Mouse (Mus musculus) forebrain, embryonic 13.5 days (tissue): ENCODE data around the gene Mesd. TPM values are rescaled to one million over a fixed set of nuclear protein-coding genes. Genes with fewer than 3 reads are reported as not detected.

Experiments used
- ATAC-seq: fragments of 200-750 bp; cut with Nextera tagmentation; 2 replicates; pipeline ENCODE4 v1.8.0; 2017
- H3K27ac ChIP-seq: fragments of 300-500 bp; sonication (generic); 2 replicates; pipeline ENCODE4 v1.5.1; 2015; ENCODE audit warnings: inconsistent platforms, mild to moderate bottlenecking, moderate library complexity
- H3K27me3 ChIP-seq: fragments of 300-500 bp; sonication (generic); 2 replicates; pipeline ENCODE4 v1.6.1; 2015; ENCODE audit warnings: mild to moderate bottlenecking, inconsistent platforms
- H3K36me3 ChIP-seq: fragments of 300-500 bp; sonication (generic); 2 replicates; pipeline ENCODE4 v1.6.1; 2015; ENCODE audit warnings: mild to moderate bottlenecking, inconsistent platforms; ENCODE audit not compliant: poor library complexity, severe bottlenecking
- H3K4me1 ChIP-seq: fragments of 300-500 bp; sonication (generic); 2 replicates; pipeline ENCODE4 v1.6.1; 2015; ENCODE audit warnings: inconsistent platforms
- H3K4me2 ChIP-seq: fragments of 300-500 bp; sonication (generic); 2 replicates; pipeline ENCODE4 v1.6.1; 2015; ENCODE audit warnings: inconsistent platforms, mild to moderate bottlenecking, moderate library complexity
- H3K4me3 ChIP-seq: fragments of 300-500 bp; sonication (generic); 2 replicates; pipeline ENCODE4 v1.5.1; 2015; ENCODE audit warnings: mild to moderate bottlenecking, inconsistent platforms
- H3K9ac ChIP-seq: fragments of 300-500 bp; sonication (generic); 2 replicates; pipeline ENCODE4 v1.6.1; 2015; ENCODE audit warnings: mild to moderate bottlenecking, inconsistent platforms
- H3K9me3 ChIP-seq: fragments of 300-500 bp; sonication (generic); replicated peaks from 2 replicates; pipeline ENCODE4 v1.6.1; 2016; ENCODE audit warnings: inconsistent platforms
- WGBS: fragments of 180-500 bp; shearing (Covaris S2); methylation state at CpG from one replicate; pipeline ENCODE4 v1.1.7; 2015; 5-methylcytosine and 5-hydroxymethylcytosine counted together
- polyA plus RNA-seq: library from polyadenylated mRNA; unstranded; fragments of >200 nt; fragmentation: Nextera tagmentation; extraction: Ambion mirVana; gene quantifications from 2 replicates; pipeline ENCODE4 v1.2.1, GENCODE M21; 2015

Mesd gene
- polyA plus RNA-seq, 1 experiment from 2014 or later = 68.8 TPM

DNA sequence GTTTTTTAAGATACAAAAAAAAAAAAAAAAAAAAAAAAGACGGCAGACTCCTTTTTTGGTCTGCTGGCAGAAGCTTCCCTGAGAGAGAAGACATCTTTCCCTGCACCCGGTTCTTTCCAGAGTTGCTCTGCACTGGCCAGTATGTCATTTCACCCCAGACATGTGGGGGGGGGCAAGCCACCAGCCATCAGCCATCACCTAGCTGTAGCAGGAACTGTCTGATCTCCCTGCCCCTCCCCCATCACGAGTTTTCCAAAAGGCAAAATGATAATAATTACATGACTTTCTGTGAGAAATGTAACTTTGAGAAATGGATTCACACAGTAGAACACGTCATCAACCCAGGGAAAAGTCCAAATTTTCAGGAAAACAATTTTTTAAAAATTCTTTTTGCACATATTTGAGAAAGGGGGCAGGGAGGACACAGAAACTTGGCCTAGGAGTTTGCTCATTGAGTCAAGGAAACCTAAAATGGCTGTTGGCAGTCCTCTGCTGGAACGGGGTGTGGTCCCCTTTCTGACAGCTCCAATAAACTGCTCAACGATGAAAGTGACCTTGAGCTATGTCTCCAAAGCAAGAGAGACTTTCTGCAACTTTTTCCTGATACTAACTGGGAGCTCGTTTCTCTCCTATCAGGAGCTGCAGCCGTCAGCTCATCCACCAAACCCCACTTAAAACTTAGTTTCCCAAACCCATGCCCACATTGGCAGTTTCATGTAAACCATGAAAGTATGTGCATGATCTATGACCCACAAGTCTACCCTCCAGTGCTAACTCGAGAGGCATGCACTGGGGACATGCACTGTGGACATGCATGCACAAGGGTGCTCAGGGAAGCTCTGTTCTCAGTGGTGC is 27.7 kb upstream of the Mesd start:
- whole genome bisulfite sequencing = 83% methylated on average over 9 of the region's 9 CpGs
- no peak for ATAC-seq
- Histone ChIP-seq H3K9me3 (no peaks in the 10 kb centered on the region), H3K27ac (no peak overlapping the region), H3K4me2 (no peak overlapping the region), H3K4me1 (no peaks in the 10 kb centered on the region; the same call in 1 of the 2 replicates), H3K27me3 (no peaks in the 10 kb centered on the region), H3K4me3 (no peak overlapping the region), H3K9ac (no peak overlapping the region), H3K36me3 (no peaks in the 10 kb centered on the region)

DNA sequence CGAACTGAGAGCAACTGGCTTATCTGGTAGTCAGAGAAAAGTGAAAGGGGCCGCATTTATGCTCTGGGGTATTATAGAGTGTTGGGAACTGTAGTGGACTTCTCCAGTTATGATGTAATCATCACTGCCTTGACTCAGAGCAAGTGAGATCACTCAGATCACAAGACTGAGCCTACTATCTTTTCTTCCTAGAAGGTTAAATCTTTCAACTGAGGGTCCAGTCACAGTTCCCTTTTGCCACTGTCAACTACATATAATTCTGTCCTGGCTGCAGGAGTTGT is 27.1 kb upstream of the Mesd start:
- Histone ChIP-seq H3K9me3 (no peaks in the 10 kb centered on the region), H3K4me3 (no peak overlapping the region), H3K4me1 (no peaks in the 10 kb centered on the region; the same call in 1 of the 2 replicates), H3K36me3 (no peaks in the 10 kb centered on the region), H3K27ac (no peak overlapping the region), H3K9ac (no peak overlapping the region), H3K4me2 (no peak overlapping the region), H3K27me3 (no peaks in the 10 kb centered on the region)
- 95% methylated on average over 2 of the region's 2 CpGs for WGBS
- no peak for ATAC-seq

DNA sequence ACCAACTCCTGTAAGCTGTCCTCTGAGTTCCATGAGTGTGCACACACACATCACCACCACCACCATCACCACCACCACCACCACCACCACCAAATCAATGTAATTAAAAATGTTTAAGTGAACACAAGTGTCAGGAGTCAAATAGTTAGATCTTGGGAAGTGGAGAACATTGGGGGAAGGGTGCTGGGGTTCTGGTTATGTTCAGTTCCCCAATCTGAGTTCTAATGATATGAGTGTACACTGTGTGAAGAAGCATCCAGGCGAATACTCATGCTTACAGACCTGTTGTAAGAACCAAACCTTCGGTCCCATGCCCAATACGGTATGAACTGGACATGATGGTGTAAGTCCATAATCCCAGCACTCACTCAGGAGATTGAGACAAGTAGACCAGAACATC is 26.3 kb upstream of the Mesd start:
- ATAC-seq = no peak
- no peaks in the 10 kb centered on the region for H3K27me3 ChIP-seq
- no peak overlapping the region for H3K9ac ChIP-seq
- H3K9me3 ChIP-seq = no peaks in the 10 kb centered on the region
- H3K4me1 ChIP-seq = no peaks in the 10 kb centered on the region
- no peak overlapping the region for H3K27ac ChIP-seq
- H3K36me3 ChIP-seq = no peaks in the 10 kb centered on the region
- H3K4me2 ChIP-seq = no peak overlapping the region
- H3K4me3 ChIP-seq = no peak overlapping the region
- 94% methylated on average over 3 of the region's 3 CpGs for WGBS

DNA sequence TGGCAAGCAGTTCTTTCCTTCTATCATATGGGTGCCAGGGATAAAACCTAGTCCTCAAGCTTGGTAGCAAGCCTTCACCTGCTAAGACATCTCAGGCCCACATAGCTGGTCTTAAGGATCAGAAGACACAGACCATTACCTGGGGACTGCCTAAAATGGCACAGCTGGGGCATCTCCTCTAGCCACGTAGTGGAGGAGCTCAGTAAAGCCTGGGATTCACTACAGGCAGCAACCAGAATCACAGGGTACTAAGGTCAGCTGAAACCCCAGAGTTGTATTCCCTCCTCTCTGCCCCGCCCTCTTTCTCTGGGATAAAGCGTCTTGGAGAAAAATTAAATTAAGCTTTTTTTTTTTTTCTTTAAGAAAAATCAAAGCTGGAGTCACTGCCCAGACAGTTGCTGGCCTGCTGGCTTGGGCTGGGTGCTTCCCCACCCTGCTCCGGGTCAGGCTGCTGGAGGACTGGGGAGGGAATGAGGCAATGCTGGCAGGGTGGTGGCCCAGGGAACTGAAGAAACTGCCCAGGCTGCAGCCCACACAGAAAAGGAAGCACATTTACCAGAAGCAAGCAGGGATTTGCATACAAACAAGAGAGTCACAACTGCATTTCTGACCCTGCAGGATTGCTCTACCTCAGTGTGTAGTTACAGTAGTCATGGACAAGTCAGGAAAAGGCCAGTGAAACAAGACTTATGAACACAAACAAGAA is 24.7 kb upstream of the Mesd start:
- Histone ChIP-seq H3K9me3 (no peaks in the 10 kb centered on the region), H3K36me3 (no peaks in the 10 kb centered on the region), H3K27me3 (no peaks in the 10 kb centered on the region), H3K4me2 (no peak overlapping the region), H3K27ac (no peak overlapping the region), H3K9ac (no peak overlapping the region), H3K4me1 (no peaks in the 10 kb centered on the region), H3K4me3 (no peak overlapping the region)
- ATAC-seq = no peak
- 60% methylated on average over 4 of the region's 4 CpGs for WGBS

DNA sequence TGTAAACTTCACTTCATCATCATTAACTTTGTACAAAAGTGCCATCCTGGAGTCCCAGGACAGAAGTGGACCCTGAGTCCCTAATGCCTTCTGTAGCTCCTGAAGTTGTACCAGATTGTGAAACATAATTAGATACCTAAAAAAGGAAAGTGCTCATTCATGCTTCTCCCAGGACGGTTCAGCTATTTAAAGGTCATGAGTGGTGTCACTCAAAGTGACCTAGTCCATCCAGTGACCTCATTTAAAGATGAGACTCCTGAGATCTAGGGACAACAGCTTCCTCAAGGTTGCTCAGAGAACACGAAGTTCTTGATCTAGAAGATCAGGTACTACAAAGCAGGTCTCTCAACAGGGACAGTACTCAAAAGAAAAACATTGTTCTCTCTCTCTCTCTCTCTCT is 20.7 kb upstream of the Mesd start:
- Histone ChIP-seq H3K4me3 (no peak overlapping the region), H3K27me3 (no peaks in the 10 kb centered on the region), H3K9me3 (no peaks in the 10 kb centered on the region), H3K4me1 (no peaks in the 10 kb centered on the region), H3K4me2 (no peak overlapping the region), H3K9ac (no peak overlapping the region), H3K27ac (no peak overlapping the region), H3K36me3 (no peaks in the 10 kb centered on the region)
- no peak for ATAC-seq
- 66% methylated on average over 2 of the region's 2 CpGs for WGBS

DNA sequence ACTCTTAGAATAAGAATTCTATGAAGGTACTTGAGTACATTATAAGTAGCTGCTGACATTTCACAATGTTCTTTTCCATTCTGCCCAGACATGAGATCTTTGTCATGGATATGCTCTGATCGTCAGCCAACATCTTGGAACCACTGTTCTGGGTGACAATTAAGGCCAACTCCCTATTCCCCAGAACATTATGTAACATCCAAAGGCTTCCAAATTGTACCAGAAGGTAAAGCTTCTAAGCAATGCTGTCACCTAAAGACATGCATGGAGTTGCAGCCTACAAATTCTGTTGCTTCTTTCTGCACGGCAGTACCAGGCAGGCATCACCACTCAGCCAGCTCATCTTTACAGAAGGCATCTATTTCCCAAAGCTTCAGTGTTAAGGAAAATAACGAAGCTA is 16.1 kb upstream of the Mesd start:
- Histone ChIP-seq H3K4me3 (no peak overlapping the region), H3K9me3 (no peaks in the 10 kb centered on the region), H3K9ac (no peak overlapping the region), H3K4me1 (no peaks in the 10 kb centered on the region), H3K27me3 (no peaks in the 10 kb centered on the region), H3K27ac (no peak overlapping the region), H3K4me2 (no peak overlapping the region), H3K36me3 (no peaks in the 10 kb centered on the region)
- 71% methylated on average over 3 of the region's 3 CpGs for WGBS
- ATAC-seq = no peak

DNA sequence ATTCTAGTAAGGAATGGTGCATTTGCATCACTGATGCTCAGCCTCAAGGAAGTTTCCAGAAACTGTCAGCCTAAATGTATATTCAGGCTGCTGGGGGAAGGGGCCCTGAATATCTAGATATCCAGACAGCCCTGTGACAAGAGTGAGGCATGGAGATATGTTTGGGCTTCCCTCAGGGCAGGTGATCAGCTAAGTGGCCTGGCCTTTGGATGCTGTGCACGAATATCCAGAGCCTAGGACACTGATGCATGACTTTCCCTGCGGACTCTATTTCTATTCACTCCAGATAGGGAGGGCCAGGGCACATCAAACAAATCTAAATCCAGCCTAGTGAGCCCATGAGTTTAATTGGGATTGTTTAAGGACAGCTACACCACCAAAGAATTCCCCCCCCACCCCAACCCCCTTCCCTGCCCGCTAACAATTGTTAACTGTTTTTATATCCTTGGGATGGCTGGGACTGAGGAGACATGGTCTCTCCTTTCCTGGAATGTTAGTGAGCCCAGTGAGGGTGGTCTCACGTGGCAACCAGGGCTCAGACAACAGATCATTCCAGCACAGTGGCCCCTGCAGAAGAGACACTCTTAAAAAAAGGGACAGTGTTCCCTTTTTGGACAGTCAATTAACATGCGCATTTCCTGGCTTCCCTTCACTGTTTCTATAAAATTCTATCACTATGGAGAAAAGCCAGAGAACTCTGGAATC is 14.3 kb upstream of the Mesd start:
- no peak for ATAC-seq
- WGBS = 33% methylated on average over 5 of the region's 5 CpGs

DNA sequence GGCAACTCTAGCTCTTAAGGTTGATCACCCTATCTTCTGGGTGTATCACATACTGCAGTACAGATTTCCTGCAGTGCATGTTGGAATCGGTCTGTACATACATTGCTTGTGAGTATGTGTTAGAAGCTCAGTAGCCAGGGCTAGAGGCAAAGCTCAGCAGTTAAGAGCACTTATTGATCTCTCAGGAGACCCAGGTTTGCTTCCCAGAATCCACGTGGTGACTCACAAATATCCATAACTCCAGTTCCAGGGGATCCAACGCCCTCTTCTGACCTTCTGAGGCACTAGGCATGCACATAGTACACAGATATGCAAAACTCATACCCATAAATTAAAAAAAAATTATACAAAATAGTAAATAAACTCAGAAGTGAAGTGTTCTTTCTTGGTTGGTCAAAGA is 7.2 kb upstream of the Mesd start:
- Histone ChIP-seq H3K36me3 (peaks cover 17% of the 10 kb centered on the region), H3K4me3 (no peak overlapping the region)
- WGBS = 82% methylated on average over 3 of the region's 3 CpGs

More for the DNA sequence above, 14.3 kb upstream of the Mesd start:
- Histone ChIP-seq H3K4me1 (no peaks in the 10 kb centered on the region), H3K36me3 (no peaks in the 10 kb centered on the region), H3K9ac (no peak overlapping the region), H3K9me3 (no peaks in the 10 kb centered on the region), H3K4me2 (no peak overlapping the region), H3K4me3 (no peak overlapping the region), H3K27ac (no peak overlapping the region), H3K27me3 (no peaks in the 10 kb centered on the region)

DNA sequence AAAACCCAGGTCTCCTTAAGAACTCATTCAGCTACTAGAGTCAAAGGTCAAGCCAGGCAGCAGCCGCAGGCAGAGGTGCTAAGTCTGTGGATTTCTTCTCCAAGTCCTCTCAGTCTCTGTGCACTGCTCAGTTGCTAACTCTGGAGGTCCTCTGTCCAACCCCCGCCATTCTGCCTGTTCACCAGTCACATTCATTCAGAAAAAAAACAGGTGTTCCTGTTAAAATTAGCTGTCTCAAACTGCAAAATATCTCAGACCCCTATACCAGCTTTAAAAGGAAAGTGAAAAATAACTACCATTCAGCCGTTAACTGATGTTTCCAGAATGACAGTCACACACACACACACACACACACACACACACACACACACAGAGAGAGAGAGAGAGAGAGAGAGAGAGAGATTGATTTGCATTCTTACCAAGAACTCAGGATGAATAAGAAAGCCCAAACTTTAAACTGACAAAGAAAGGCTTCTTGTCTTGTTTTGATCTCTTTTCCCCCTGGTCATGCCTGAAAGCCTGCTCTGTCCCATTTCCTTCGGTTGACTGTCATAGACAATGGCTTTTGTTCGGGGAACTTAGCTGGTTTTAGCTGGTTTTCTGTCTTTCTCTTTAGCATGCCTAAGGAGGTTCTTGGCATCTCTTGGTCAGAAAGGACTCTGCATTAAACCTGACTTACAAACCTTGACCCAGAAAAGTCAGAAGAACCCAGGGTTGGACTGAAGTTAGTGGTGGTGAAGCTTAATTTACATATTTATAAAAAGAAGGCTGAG is 5.4 kb upstream of the Mesd start:
- peak overlapping the region; percentile 2; the same call in 1 of the 2 replicates for H3K4me3 ChIP-seq
- H3K27ac ChIP-seq = peak overlapping the region; percentile 25; the same call in 1 of the 2 replicates

More for the DNA sequence above, 7.2 kb upstream of the Mesd start:
- no peak overlapping the region for H3K4me2 ChIP-seq
- peaks cover 43% of the 10 kb centered on the region for H3K4me1 ChIP-seq
- no peaks in the 10 kb centered on the region for H3K27me3 ChIP-seq
- H3K9ac ChIP-seq = no peak overlapping the region
- no peak overlapping the region for H3K27ac ChIP-seq
- no peaks in the 10 kb centered on the region for H3K9me3 ChIP-seq
- ATAC-seq = no peak

DNA sequence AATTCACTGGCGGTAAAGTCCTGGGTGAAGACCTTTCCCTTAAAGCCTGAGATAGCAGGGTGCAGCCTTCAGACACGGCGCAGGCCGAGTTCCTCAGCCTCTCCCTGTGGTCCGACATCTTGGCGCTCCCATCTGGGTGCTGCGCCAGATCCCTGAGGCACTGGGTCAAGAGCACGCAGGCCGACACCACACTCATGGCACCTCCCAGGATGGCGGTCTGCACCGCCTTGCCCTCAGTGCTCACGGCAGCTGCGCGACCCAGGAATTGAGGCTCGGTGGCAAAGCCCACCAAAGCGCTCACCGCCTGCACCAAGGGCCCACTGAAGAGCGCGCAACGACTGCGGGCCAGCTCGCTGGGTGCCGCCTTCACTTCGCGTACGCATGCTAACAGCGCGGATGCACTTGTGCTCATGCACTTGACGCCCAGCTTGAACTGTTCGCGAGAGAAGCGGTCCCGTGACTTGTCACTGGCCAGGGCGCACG is 2.1 kb upstream of the Mesd start:
- Histone ChIP-seq H3K4me2 (peak overlapping the region; percentile 90), H3K4me1 (peaks cover 63% of the 10 kb centered on the region), H3K36me3 (peaks cover 16% of the 10 kb centered on the region), H3K9me3 (no peaks in the 10 kb centered on the region), H3K4me3 (peak overlapping the region; percentile 75), H3K27me3 (no peaks in the 10 kb centered on the region), H3K27ac (no peak overlapping the region), H3K9ac (no peak overlapping the region)
- no peak for ATAC-seq
- 95% methylated on average over 35 of the region's 35 CpGs for WGBS

More for the DNA sequence above, 5.4 kb upstream of the Mesd start:
- ATAC-seq = no peak
- peak overlapping the region; percentile 35 for H3K4me2 ChIP-seq
- H3K9me3 ChIP-seq = no peaks in the 10 kb centered on the region
- H3K27me3 ChIP-seq = no peaks in the 10 kb centered on the region
- WGBS = 4% methylated on average over 5 of the region's 5 CpGs
- no peak overlapping the region; the same call in 1 of the 2 replicates for H3K9ac ChIP-seq
- H3K36me3 ChIP-seq = peaks cover 22% of the 10 kb centered on the region
- H3K4me1 ChIP-seq = peaks cover 56% of the 10 kb centered on the region

DNA sequence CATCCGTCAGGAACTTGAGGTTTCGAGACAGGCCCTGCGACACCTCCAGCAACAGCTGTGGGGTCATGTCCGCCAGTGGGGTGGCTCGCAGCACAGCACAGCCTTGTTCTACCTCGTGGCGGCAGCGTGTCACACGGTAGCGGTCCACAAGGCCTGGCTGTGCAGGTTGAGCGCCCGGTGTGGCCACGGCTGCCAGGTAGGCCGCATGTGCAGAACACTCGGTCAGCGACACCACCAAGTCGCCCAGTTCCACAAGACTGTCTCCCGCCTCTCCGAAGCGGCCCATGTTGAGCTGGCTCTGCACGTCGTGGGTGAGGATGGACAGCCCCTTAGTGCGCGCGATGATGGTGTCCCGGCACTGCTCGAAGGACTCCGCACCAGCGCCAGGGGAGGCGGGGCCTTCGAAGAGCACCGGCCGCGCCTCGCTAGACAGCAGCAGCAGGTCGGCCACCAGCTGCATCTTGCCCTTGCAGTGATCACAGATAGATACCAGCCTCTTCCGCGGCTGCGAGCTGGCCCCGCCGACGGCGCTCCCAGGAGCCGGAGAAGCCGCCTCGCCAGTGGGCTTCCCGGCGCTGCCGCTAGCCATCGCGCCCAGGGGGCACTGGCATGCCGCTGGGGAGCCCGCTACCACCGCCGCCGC is 1.5 kb upstream of the Mesd start:
- H3K4me3 ChIP-seq = peak overlapping the region; percentile 75
- H3K9me3 ChIP-seq = no peaks in the 10 kb centered on the region
- peak overlapping the region; percentile 90 for H3K27ac ChIP-seq
- peaks cover 61% of the 10 kb centered on the region for H3K4me1 ChIP-seq
- ATAC-seq = peak; percentile 19
- 23% methylated on average over 54 of the region's 56 CpGs for WGBS
- H3K9ac ChIP-seq = peak overlapping the region; percentile 90
- peaks cover 13% of the 10 kb centered on the region for H3K36me3 ChIP-seq
- no peaks in the 10 kb centered on the region for H3K27me3 ChIP-seq
- peak overlapping the region; percentile 90 for H3K4me2 ChIP-seq
